Mouse (Mus musculus) G1E (cell line): ENCODE data around the gene Top3a.

Experiments used
- CTCF ChIP-seq: IDR thresholded peaks from 2 replicates; pipeline ENCODE4 v1.5.1; 2012; ENCODE audit warnings: low read depth, low read length, inconsistent platforms, mixed read lengths
- GATA1 ChIP-seq: IDR thresholded peaks from 2 replicates; pipeline ENCODE4 v1.6.1; 2012; ENCODE audit warnings: borderline replicate concordance, low read length, inconsistent platforms, mixed read lengths
- GATA2 ChIP-seq: IDR thresholded peaks from 2 replicates; pipeline ENCODE4 v1.6.1; 2012; ENCODE audit warnings: low read depth, low read length, inconsistent platforms, borderline replicate concordance
- POLR2AphosphoS5 ChIP-seq: IDR thresholded peaks from 2 replicates; pipeline ENCODE4 v1.6.1; 2012; ENCODE audit warnings: low read depth, low read length, inconsistent platforms; ENCODE audit not compliant: insufficient replicate concordance
- TAL1 ChIP-seq: conservative IDR thresholded peaks from 2 replicates; pipeline ENCODE4 v1.6.1; 2012; ENCODE audit warnings: low read depth, low read length, inconsistent platforms, mixed read lengths

DNA sequence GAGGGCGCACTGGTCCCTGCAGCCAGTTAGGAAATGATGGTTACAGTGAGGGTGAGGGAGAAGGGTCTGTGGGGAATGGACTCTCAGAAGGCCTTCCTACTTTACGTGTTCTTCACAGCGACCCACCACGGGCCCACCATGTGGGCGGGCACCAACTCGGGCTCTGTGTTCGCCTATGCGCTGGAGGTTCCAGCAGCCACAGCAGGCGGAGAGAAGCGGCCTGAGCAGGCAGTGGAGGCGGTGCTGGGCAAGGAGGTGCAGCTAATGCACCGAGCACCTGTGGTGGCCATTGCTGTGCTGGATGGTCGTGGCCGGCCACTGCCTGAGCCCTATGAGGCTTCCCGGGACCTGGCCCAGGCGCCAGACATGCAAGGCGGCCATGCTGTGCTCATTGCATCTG lies 65.9 kb downstream of the Top3a start:
- TF ChIP-seq TAL1 (no peak), CTCF (no peak), POLR2AphosphoS5 (no peak), GATA1 (no peak), GATA2 (no peak)
